In the genomic region with DNA sequence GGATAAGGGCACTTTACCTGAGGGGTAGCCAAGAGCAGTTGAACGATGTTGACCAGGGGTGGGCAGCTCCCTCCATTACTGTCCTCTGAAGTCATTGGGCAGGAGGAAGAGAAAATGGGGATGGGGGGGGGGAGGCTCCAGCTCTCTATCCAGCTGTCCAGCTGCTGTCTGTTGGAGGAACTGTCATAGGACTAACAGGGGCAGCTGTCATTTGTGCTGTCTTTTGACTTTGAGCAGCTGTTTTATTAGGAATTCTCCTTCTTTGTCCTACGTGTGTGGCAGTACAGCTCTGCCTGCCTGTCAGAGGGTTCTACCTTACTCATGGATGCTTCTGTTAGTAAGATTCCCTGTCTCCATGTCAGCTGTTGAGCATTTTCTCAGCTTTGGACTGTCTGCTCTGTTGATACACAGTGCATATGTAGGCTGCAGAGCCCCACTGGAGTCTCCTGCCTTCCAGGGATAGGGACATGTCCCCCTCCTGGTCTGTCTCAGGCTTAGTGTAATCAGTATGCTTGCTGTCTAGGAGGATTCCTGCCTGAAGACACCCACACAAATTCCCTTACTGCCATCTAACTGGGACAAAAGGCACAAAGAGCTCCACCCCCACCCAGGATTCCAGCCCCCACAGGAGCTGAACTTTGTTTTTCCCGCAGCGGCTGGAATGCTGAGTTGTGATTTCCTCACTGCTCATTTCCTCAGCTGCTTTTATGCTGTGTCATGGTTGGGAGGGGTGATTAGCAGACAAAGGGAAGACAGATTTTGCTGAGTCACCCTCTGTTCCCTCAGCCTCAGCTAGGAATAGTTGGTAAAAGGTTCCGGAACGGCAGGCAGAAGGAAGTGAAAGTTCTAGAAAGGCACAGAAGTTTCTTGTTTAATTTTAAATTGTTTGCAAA, we compare ENCODE assay signal across 8 mouse cellular contexts. TPM values are rescaled to one million over a fixed set of nuclear protein-coding genes. Genes with fewer than 3 reads are reported as not detected.
DNase-seq lines count a peak whose midpoint lies in the region; ATAC-seq and TF ChIP-seq lines count a peak whose summit lies in the region.

No protein-coding gene starts in this region.

- H3K36me3 ChIP-seq in thymus, adult 2 months (ENCODE audit: control insufficient read depth, insufficient read depth, low read length): no peaks in the 10 kb centered on the region
- H3K36me3 ChIP-seq in limb, embryonic 11.5 days (ENCODE audit: control insufficient read depth, insufficient read depth, low read length): no peaks in the 10 kb centered on the region
- no peaks in the 10 kb centered on the region for H3K36me3 ChIP-seq in midbrain, embryonic 12.5 days

- H3K9ac ChIP-seq in limb, embryonic 11.5 days (ENCODE audit: low read length): no peak overlapping the region
- no peak overlapping the region for H3K9ac ChIP-seq in midbrain, embryonic 12.5 days (replicated peaks)

- no peaks in the 10 kb centered on the region for H3K27me3 ChIP-seq in thymus, adult 2 months (ENCODE audit: control insufficient read depth, insufficient read depth, low read length)
- H3K27me3 ChIP-seq in limb, embryonic 11.5 days (ENCODE audit: control insufficient read depth, insufficient read depth, low read length): no peaks in the 10 kb centered on the region
- peaks cover 9% of the 10 kb centered on the region for H3K27me3 ChIP-seq in midbrain, embryonic 12.5 days

- ATAC-seq in limb, embryonic 11.5 days (ENCODE audit: insufficient number of reproducible peaks, low FRiP score, low TSS enrichment, low read depth): 0 out of 2 replicates have a peak, but pooled peaks have one; percentile 14
- ATAC-seq in midbrain, embryonic 12.5 days (ENCODE audit: low FRiP score, low read depth): 0 out of 2 replicates have a peak, but pooled peaks have one; percentile 31

- H3K9me3 ChIP-seq in limb, embryonic 11.5 days (ENCODE audit: control insufficient read depth, low read length): no peaks in the 10 kb centered on the region
- no peaks in the 10 kb centered on the region for H3K9me3 ChIP-seq in midbrain, embryonic 12.5 days

- peak; percentile 13 for DNase-seq in thymus, adult 2 months
- no peak for DNase-seq in thymus, adult 18-20 months
- DNase-seq in heart, adult 9 months (ENCODE audit: low spot score in 2 of 2): peak; percentile 89 to 90
- DNase-seq in kidney, adult 9 months: peak; percentile 97
- DNase-seq in limb, embryonic 11.5 days (ENCODE audit: low spot score): peak; percentile 71
- peak; percentile 83 for DNase-seq in skeletal muscle tissue, adult 2 months (ENCODE audit: low read depth, low spot score)

- no peak overlapping the region for H3K27ac ChIP-seq in thymus, adult 2 months (ENCODE audit: control insufficient read depth, insufficient read depth, low read length)
- H3K27ac ChIP-seq in embryonic fibroblast, embryonic 13.5 days (ENCODE audit: insufficient read depth, low read length): peak overlapping the region; percentile 89
- H3K27ac ChIP-seq in limb, embryonic 11.5 days (replicated peaks; ENCODE audit: low read depth, low read length): no peak overlapping the region
- H3K27ac ChIP-seq in midbrain, embryonic 12.5 days (replicated peaks): 0 out of 2 replicates have a peak overlapping the region, but pooled peaks have one; percentile 30

- TF ChIP-seq POLR2A in thymus, adult 2 months (IDR thresholded peaks at IDR 0.05; ENCODE audit: control insufficient read depth, extremely low read depth, insufficient read depth, low read length, poor library complexity): no peak
- TF ChIP-seq POLR2A in embryonic fibroblast, embryonic 13.5 days (IDR thresholded peaks at IDR 0.05; ENCODE audit: low read depth, low read length): no peak; the same call in none of the 2 replicates

- WGBS in thymus, adult 2 months: 10% methylated on average over 6 of the region's 6 CpGs
- WGBS in limb, embryonic 11.5 days: 44% methylated on average over 6 of the region's 6 CpGs
- WGBS in midbrain, embryonic 12.5 days: 36% methylated on average over 6 of the region's 6 CpGs

- H3K4me2 ChIP-seq in limb, embryonic 11.5 days (ENCODE audit: low read depth, severe bottlenecking): no peak overlapping the region
- H3K4me2 ChIP-seq in midbrain, embryonic 12.5 days (replicated peaks): peak overlapping the region; percentile 34; the same call in 1 of the 2 replicates

- H3K4me3 ChIP-seq in thymus, adult 2 months (ENCODE audit: control insufficient read depth, insufficient read depth, low read length): no peak overlapping the region
- H3K4me3 ChIP-seq in embryonic fibroblast, embryonic 13.5 days (ENCODE audit: insufficient read depth, low read length): no peak overlapping the region
- H3K4me3 ChIP-seq in limb, embryonic 11.5 days (ENCODE audit: low read depth, low read length): no peak overlapping the region
- peak overlapping the region; percentile 14; the same call in 1 of the 2 replicates for H3K4me3 ChIP-seq in midbrain, embryonic 12.5 days

- peaks cover 12% of the 10 kb centered on the region; the same call in 1 of the 2 replicates for H3K4me1 ChIP-seq in thymus, adult 2 months (replicated peaks; ENCODE audit: control insufficient read depth, insufficient read depth, low read length)
- H3K4me1 ChIP-seq in embryonic fibroblast, embryonic 13.5 days (ENCODE audit: control insufficient read depth, insufficient read depth, low read length): peaks cover 14% of the 10 kb centered on the region
- peaks cover 4% of the 10 kb centered on the region; the same call in 1 of the 2 replicates for H3K4me1 ChIP-seq in limb, embryonic 11.5 days (ENCODE audit: control insufficient read depth, insufficient read depth, low read length)
- peaks cover 14% of the 10 kb centered on the region for H3K4me1 ChIP-seq in midbrain, embryonic 12.5 days

- TF ChIP-seq CTCF in thymus, adult 2 months (IDR thresholded peaks at IDR 0.05; ENCODE audit: borderline replicate concordance, control insufficient read depth, extremely low read depth, insufficient read depth, low read length, poor library complexity): no peak
- TF ChIP-seq CTCF in embryonic fibroblast, embryonic 13.5 days (IDR thresholded peaks at IDR 0.05; ENCODE audit: borderline replicate concordance, insufficient read depth, low read length): no peak

RNA-seq across cellular contexts. Expression of gene Hmox1, which starts 4.2 kb away (rescaled TPM):
- polyA plus RNA-seq in thymus, adult 2 months (2012; rRNA removed): 16.6 and 21.5 TPM in 2 replicates
- polyA plus RNA-seq in embryonic fibroblast, embryonic 13.5 days (2011; ENCODE audit: insufficient read length, low read depth, missing spikeins): 159 and 170 TPM in 2 replicates
- 11.9 and 16.0 TPM in 2 replicates for polyA plus RNA-seq in limb, embryonic 11.5 days (2014; fragmentation: Nextera tagmentation; extraction: Ambion mirVana)
- 14.9 and 15.5 TPM in 2 replicates for polyA plus RNA-seq in midbrain, embryonic 12.5 days (2016; fragmentation: Nextera tagmentation; extraction: Ambion mirVana)

RNA-seq across cellular contexts. Expression of gene Mcm5, which starts 20.1 kb away (rescaled TPM):
- 167 and 212 TPM in 2 replicates for polyA plus RNA-seq in thymus, adult 2 months (2012; rRNA removed)
- polyA plus RNA-seq in embryonic fibroblast, embryonic 13.5 days (2011; ENCODE audit: insufficient read length, low read depth, missing spikeins): 35.8 and 45.6 TPM in 2 replicates
- 279 and 284 TPM in 2 replicates for polyA plus RNA-seq in limb, embryonic 11.5 days (2014; fragmentation: Nextera tagmentation; extraction: Ambion mirVana)
- 139 and 152 TPM in 2 replicates for polyA plus RNA-seq in midbrain, embryonic 12.5 days (2016; fragmentation: Nextera tagmentation; extraction: Ambion mirVana)

RNA-seq across cellular contexts. Expression of gene Tom1, which starts 55.7 kb away (rescaled TPM):
- polyA plus RNA-seq in thymus, adult 2 months (2012; rRNA removed): 31.7 and 41.9 TPM in 2 replicates
- 21.4 and 25.4 TPM in 2 replicates for polyA plus RNA-seq in embryonic fibroblast, embryonic 13.5 days (2011; ENCODE audit: insufficient read length, low read depth, missing spikeins)
- 30.1 and 35.0 TPM in 2 replicates for polyA plus RNA-seq in limb, embryonic 11.5 days (2014; fragmentation: Nextera tagmentation; extraction: Ambion mirVana)
- polyA plus RNA-seq in midbrain, embryonic 12.5 days (2016; fragmentation: Nextera tagmentation; extraction: Ambion mirVana): 25.6 and 26.5 TPM in 2 replicates

Comparison
In these comparisons a context has a peak if more than half of its experiments do, and no peak if none do; other contexts are left out.
1. DNase-seq: peak in thymus, adult 2 months (single experiment), heart, adult 9 months (2 of 2), kidney, adult 9 months (single experiment), limb, embryonic 11.5 days (single experiment) and skeletal muscle tissue, adult 2 months (single experiment); none in thymus, adult 18-20 months (0 of 2).
2. H3K27ac ChIP-seq: peak in embryonic fibroblast, embryonic 13.5 days (single experiment) and midbrain, embryonic 12.5 days (single experiment); none in thymus, adult 2 months (single experiment) and limb, embryonic 11.5 days (single experiment).